Mouse (Mus musculus): ENCODE data around the gene Sulf2. TPM values are rescaled to one million over a fixed set of nuclear protein-coding genes. Genes with fewer than 3 reads are reported as not detected.
A peak's percentile ranks its signal among the peaks of the same experiment; 100 is the strongest.

The Sulf2 gene
- polyA plus RNA-seq, 1 experiment from 2014 or later = 113 TPM

- peak; percentile 64 for ATAC-seq (ENCODE audit: low FRiP score, low read depth)
- H3K4me1 ChIP-seq = peaks cover 47% of the 10 kb centered on the region
- H3K4me2 ChIP-seq (replicated peaks) = peak overlapping the region; percentile 95
- H3K27ac ChIP-seq (replicated peaks) = peak overlapping the region; percentile 88
- under 1% methylated on average over 59 of the region's 95 CpGs for WGBS
- peak overlapping the region; percentile 84 for H3K9ac ChIP-seq (replicated peaks)
- no peaks in the 10 kb centered on the region for H3K36me3 ChIP-seq
- H3K4me3 ChIP-seq = peak overlapping the region; percentile 75
- H3K27me3 ChIP-seq = peaks cover 47% of the 10 kb centered on the region
- H3K9me3 ChIP-seq = no peaks in the 10 kb centered on the region
Measured at GRCm38 (mm10) chr2:166154749-166155453, 562 bp downstream of the Sulf2 start.

GRCm38 (mm10) chr2:166153891-166154711, 1.4 kb downstream of the Sulf2 start:
- WGBS = under 1% methylated on average over 50 of the region's 51 CpGs
- no peaks in the 10 kb centered on the region for H3K36me3 ChIP-seq
- 0 out of 2 replicates have a peak, but pooled peaks have one; percentile 21 for ATAC-seq (ENCODE audit: low FRiP score, low read depth)
- peak overlapping the region; percentile 84 for H3K9ac ChIP-seq (replicated peaks)
- H3K9me3 ChIP-seq = no peaks in the 10 kb centered on the region
- peak overlapping the region; percentile 75 for H3K4me3 ChIP-seq
- peak overlapping the region; percentile 88 for H3K27ac ChIP-seq (replicated peaks)
- peaks cover 47% of the 10 kb centered on the region for H3K27me3 ChIP-seq
- peak overlapping the region; percentile 95 for H3K4me2 ChIP-seq (replicated peaks)
- H3K4me1 ChIP-seq = peaks cover 55% of the 10 kb centered on the region

GRCm38 (mm10) chr2:166153399-166153793, 2.1 kb downstream of the Sulf2 start:
- Histone ChIP-seq H3K9me3 (no peaks in the 10 kb centered on the region), H3K4me1 (peaks cover 60% of the 10 kb centered on the region), H3K27ac (replicated peaks) (no peak overlapping the region), H3K27me3 (peaks cover 47% of the 10 kb centered on the region), H3K4me2 (replicated peaks) (peak overlapping the region; percentile 95), H3K36me3 (no peaks in the 10 kb centered on the region), H3K9ac (replicated peaks) (peak overlapping the region; percentile 84; the same call in 1 of the 2 replicates), H3K4me3 (peak overlapping the region; percentile 75)
- WGBS = 31% methylated on average over 3 of the region's 3 CpGs
- ATAC-seq (ENCODE audit: low FRiP score, low read depth) = no peak

GRCm38 (mm10) chr2:166152734-166153398, 2.6 kb downstream of the Sulf2 start:
- Histone ChIP-seq H3K36me3 (no peaks in the 10 kb centered on the region), H3K4me1 (peaks cover 61% of the 10 kb centered on the region), H3K9me3 (no peaks in the 10 kb centered on the region), H3K9ac (replicated peaks) (0 out of 2 replicates have a peak overlapping the region, but pooled peaks have one; percentile 7), H3K27me3 (peaks cover 43% of the 10 kb centered on the region), H3K27ac (replicated peaks) (0 out of 2 replicates have a peak overlapping the region, but pooled peaks have one; percentile 7), H3K4me2 (replicated peaks) (peak overlapping the region; percentile 95), H3K4me3 (no peak overlapping the region)
- 74% methylated on average over 11 of the region's 11 CpGs for WGBS
- no peak for ATAC-seq (ENCODE audit: low FRiP score, low read depth)

- no peak for ATAC-seq (ENCODE audit: low FRiP score, low read depth)
- H3K4me3 ChIP-seq = no peak overlapping the region
- WGBS = 70% methylated on average over 19 of the region's 19 CpGs
- H3K4me1 ChIP-seq = peaks cover 64% of the 10 kb centered on the region
- 0 out of 2 replicates have a peak overlapping the region, but pooled peaks have one; percentile 28 for H3K9ac ChIP-seq (replicated peaks)
- H3K36me3 ChIP-seq = no peaks in the 10 kb centered on the region
- peak overlapping the region; percentile 35; the same call in 1 of the 2 replicates for H3K27ac ChIP-seq (replicated peaks)
- H3K27me3 ChIP-seq = peaks cover 36% of the 10 kb centered on the region
- peak overlapping the region; percentile 4; the same call in 1 of the 2 replicates for H3K4me2 ChIP-seq (replicated peaks)
- H3K9me3 ChIP-seq = no peaks in the 10 kb centered on the region
Measured at GRCm38 (mm10) chr2:166151510-166152473, 3.7 kb downstream of the Sulf2 start.

GRCm38 (mm10) chr2:166150584-166150983, 4.9 kb downstream of the Sulf2 start:
- H3K36me3 ChIP-seq = no peaks in the 10 kb centered on the region
- no peak for ATAC-seq (ENCODE audit: low FRiP score, low read depth)
- H3K4me1 ChIP-seq = peaks cover 59% of the 10 kb centered on the region
- H3K4me2 ChIP-seq (replicated peaks) = no peak overlapping the region
- no peak overlapping the region for H3K27ac ChIP-seq (replicated peaks)
- H3K27me3 ChIP-seq = peaks cover 30% of the 10 kb centered on the region
- 92% methylated on average over 5 of the region's 5 CpGs for WGBS
- no peaks in the 10 kb centered on the region for H3K9me3 ChIP-seq
- no peak overlapping the region for H3K9ac ChIP-seq (replicated peaks)
- no peak overlapping the region for H3K4me3 ChIP-seq

GRCm38 (mm10) chr2:166149482-166149881, 6.0 kb downstream of the Sulf2 start:
- Histone ChIP-seq H3K4me1 (peaks cover 64% of the 10 kb centered on the region), H3K4me2 (replicated peaks) (no peak overlapping the region), H3K36me3 (no peaks in the 10 kb centered on the region), H3K9ac (replicated peaks) (no peak overlapping the region), H3K27ac (replicated peaks) (no peak overlapping the region), H3K27me3 (peaks cover 30% of the 10 kb centered on the region), H3K4me3 (no peak overlapping the region), H3K9me3 (no peaks in the 10 kb centered on the region)
- 80% methylated on average over 8 of the region's 8 CpGs for WGBS
- ATAC-seq (ENCODE audit: low FRiP score, low read depth) = no peak

- Histone ChIP-seq H3K9me3 (no peaks in the 10 kb centered on the region), H3K27me3 (peaks cover 25% of the 10 kb centered on the region), H3K4me2 (replicated peaks) (no peak overlapping the region), H3K9ac (replicated peaks) (no peak overlapping the region), H3K36me3 (no peaks in the 10 kb centered on the region), H3K4me1 (peaks cover 63% of the 10 kb centered on the region), H3K27ac (replicated peaks) (peak overlapping the region; percentile 25; the same call in 1 of the 2 replicates), H3K4me3 (no peak overlapping the region)
- ATAC-seq (ENCODE audit: low FRiP score, low read depth) = no peak
- 53% methylated on average over 13 of the region's 13 CpGs for WGBS
Measured at GRCm38 (mm10) chr2:166148672-166149332, 6.7 kb downstream of the Sulf2 start.

GRCm38 (mm10) chr2:166147930-166148651, 7.4 kb downstream of the Sulf2 start:
- 81% methylated on average over 10 of the region's 10 CpGs for WGBS
- Histone ChIP-seq H3K4me1 (peaks cover 60% of the 10 kb centered on the region), H3K27ac (replicated peaks) (peak overlapping the region; percentile 39)

GRCm38 (mm10) chr2:166146446-166146845, 9.0 kb downstream of the Sulf2 start:
- Histone ChIP-seq H3K9ac (replicated peaks) (no peak overlapping the region), H3K4me2 (replicated peaks) (no peak overlapping the region), H3K4me1 (peaks cover 52% of the 10 kb centered on the region), H3K27ac (replicated peaks) (no peak overlapping the region), H3K36me3 (no peaks in the 10 kb centered on the region), H3K4me3 (no peak overlapping the region), H3K9me3 (no peaks in the 10 kb centered on the region), H3K27me3 (peaks cover 11% of the 10 kb centered on the region)
- 95% methylated on average over 7 of the region's 7 CpGs for WGBS
- no peak for ATAC-seq (ENCODE audit: low FRiP score, low read depth)

More at GRCm38 (mm10) chr2:166147930-166148651, 7.4 kb downstream of the Sulf2 start:
- Histone ChIP-seq H3K36me3 (no peaks in the 10 kb centered on the region), H3K4me3 (no peak overlapping the region), H3K27me3 (peaks cover 18% of the 10 kb centered on the region), H3K4me2 (replicated peaks) (no peak overlapping the region), H3K9ac (replicated peaks) (no peak overlapping the region), H3K9me3 (no peaks in the 10 kb centered on the region)
- no peak for ATAC-seq (ENCODE audit: low FRiP score, low read depth)

Data from midbrain, embryonic 12.5 days (tissue).